Mouse (Mus musculus): Measurements from ENCODE around the gene Areg.
A peak's percentile ranks its signal among the peaks of the same experiment; 100 is the strongest.

Areg gene

GRCm38 (mm10) chr5:91166601-91167000 is 27.2 kb downstream of the Areg start:
- DNase-seq (ENCODE audit: low read depth) = peak; percentile 17

- no peak for DNase-seq (ENCODE audit: low read depth)
Measured at GRCm38 (mm10) chr5:91176397-91176796, 37.0 kb downstream of the Areg start.

GRCm38 (mm10) chr5:91194572-91194971 is 55.2 kb downstream of the Areg start:
- peak; percentile 9 for DNase-seq (ENCODE audit: low read depth)
